Mouse (Mus musculus): ENCODE results near the gene Lrba. TPM values are rescaled to one million over a fixed set of nuclear protein-coding genes. Genes with fewer than 3 reads are reported as not detected.

The Lrba gene
- polyA plus RNA-seq, 1 experiment from 2014 or later, result 9.3 TPM

DNA sequence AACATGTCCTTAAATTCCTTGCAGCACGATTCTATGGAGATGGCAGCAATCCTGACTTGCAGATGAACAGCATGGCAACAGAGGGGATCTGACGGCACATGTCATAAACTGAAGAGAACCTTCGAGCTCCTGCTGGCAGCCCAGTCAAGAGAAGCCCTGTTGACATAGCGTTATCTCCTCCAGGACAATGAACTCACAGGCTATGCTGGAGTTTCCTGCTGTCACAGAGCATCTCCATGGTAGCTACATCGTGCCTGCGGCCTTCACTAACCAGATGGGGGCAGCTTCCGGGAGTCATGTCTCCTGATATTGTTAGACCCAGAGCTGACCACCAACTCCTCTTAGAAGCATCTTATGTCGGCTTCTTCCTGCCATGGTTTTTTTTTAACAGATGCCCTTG is 578.3 kb downstream of the Lrba start:
- ATAC-seq (ENCODE audit: insufficient number of reproducible peaks, insufficient read depth, low FRiP score, low TSS enrichment, low read depth), result no peak
- Histone ChIP-seq H3K36me3 (no peaks in the 10 kb centered on the region), H3K9ac (replicated peaks) (no peak overlapping the region), H3K9me3 (no peaks in the 10 kb centered on the region), H3K27me3 (no peaks in the 10 kb centered on the region), H3K4me1 (replicated peaks) (peaks cover 21% of the 10 kb centered on the region), H3K27ac (no peak overlapping the region), H3K4me2 (no peak overlapping the region), H3K4me3 (replicated peaks) (no peak overlapping the region)
- WGBS, result 79% methylated on average over 8 of the region's 8 CpGs

DNA sequence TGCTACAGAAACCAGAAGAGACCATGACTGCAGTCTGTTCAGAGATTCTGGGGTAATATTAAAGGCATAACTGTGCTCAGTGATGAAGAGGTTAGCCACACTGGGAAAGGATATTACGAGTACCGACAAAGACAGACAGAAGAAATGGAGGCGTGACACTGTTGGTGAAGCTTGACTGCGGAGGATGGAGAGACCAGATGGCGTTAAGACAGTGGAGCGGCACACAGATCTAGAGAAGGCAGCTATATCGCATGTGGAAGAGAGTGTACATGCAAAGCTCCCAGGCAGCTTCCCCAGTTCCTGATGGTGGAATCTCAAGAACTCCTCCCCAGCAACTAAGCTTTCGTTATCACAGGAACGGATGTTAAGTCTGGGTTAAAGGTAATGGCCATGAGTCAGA is 579.8 kb downstream of the Lrba start:
- no peak overlapping the region for H3K9ac ChIP-seq (replicated peaks)
- no peak overlapping the region for H3K4me3 ChIP-seq (replicated peaks)
- no peak for ATAC-seq (ENCODE audit: insufficient number of reproducible peaks, insufficient read depth, low FRiP score, low TSS enrichment, low read depth)
- H3K4me2 ChIP-seq, result no peak overlapping the region
- H3K27me3 ChIP-seq, result no peaks in the 10 kb centered on the region
- no peak overlapping the region for H3K27ac ChIP-seq
- H3K4me1 ChIP-seq (replicated peaks), result peaks cover 21% of the 10 kb centered on the region
- H3K9me3 ChIP-seq, result no peaks in the 10 kb centered on the region
- H3K36me3 ChIP-seq, result no peaks in the 10 kb centered on the region
- WGBS, result 95% methylated on average over 9 of the region's 9 CpGs

DNA sequence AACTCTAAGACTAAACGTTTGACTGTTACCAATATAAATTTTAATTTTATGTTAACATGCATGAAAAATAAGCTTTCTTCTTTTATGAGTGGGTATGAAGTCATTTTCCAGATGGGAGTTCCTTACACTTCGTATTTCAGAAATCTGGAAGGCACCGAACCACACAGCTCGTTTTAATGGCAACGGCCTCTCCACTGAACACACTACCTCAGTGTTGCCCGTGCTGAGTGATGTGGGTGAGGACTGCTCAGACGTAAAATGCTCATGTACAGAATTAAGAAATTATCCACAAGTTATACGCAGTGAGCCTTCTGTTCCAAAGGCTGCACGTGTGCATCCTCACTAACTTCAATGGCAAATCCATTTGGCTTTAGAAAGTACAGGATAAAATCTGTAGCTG is 582.4 kb downstream of the Lrba start:
- Histone ChIP-seq H3K4me2 (no peak overlapping the region), H3K36me3 (no peaks in the 10 kb centered on the region), H3K4me1 (replicated peaks) (peaks cover 20% of the 10 kb centered on the region), H3K27me3 (no peaks in the 10 kb centered on the region), H3K9me3 (no peaks in the 10 kb centered on the region), H3K9ac (replicated peaks) (no peak overlapping the region), H3K27ac (no peak overlapping the region), H3K4me3 (replicated peaks) (no peak overlapping the region)
- WGBS, result 76% methylated on average over 9 of the region's 9 CpGs
- ATAC-seq (ENCODE audit: insufficient number of reproducible peaks, insufficient read depth, low FRiP score, low TSS enrichment, low read depth), result no peak

DNA sequence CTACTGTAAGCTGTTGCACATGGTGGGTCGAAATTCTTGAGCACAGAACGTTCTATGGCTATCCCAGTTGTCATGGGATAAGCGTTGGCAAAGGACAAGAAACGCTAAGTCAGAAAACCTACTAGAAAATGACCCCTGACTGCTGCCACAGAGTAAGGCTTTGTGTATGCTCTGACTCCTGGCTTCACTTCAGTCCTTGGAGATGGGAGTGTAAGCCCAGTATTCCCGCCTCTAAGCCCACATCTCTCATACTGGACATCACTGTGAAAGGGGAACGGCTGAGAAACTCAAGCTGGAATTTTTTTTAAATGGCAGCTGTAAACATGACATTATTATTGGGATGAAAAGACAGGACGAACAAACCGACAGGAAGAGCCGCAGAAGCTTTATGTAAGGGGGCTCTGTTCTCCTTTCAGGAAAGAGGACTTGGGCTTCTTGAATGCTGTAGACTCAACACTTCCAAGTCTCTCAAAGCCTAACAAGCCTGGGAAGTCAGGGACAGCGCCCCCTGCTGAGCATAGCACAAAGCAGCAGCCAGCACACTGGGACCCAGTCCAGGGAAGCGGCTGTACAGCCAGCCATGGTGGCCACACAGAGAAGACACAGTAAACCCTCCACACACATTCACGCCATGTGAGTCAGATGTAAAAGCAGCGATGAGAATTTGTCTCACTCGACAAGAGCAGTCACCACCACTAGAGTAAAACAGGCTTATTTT is 583.4 kb downstream of the Lrba start:
- Histone ChIP-seq H3K36me3 (no peaks in the 10 kb centered on the region), H3K4me2 (no peak overlapping the region), H3K4me1 (replicated peaks) (peaks cover 20% of the 10 kb centered on the region), H3K4me3 (replicated peaks) (no peak overlapping the region), H3K9ac (replicated peaks) (no peak overlapping the region), H3K27ac (no peak overlapping the region), H3K27me3 (no peaks in the 10 kb centered on the region), H3K9me3 (no peaks in the 10 kb centered on the region)
- WGBS, result 81% methylated on average over 14 of the region's 14 CpGs
- ATAC-seq (ENCODE audit: insufficient number of reproducible peaks, insufficient read depth, low FRiP score, low TSS enrichment, low read depth), result no peak

DNA sequence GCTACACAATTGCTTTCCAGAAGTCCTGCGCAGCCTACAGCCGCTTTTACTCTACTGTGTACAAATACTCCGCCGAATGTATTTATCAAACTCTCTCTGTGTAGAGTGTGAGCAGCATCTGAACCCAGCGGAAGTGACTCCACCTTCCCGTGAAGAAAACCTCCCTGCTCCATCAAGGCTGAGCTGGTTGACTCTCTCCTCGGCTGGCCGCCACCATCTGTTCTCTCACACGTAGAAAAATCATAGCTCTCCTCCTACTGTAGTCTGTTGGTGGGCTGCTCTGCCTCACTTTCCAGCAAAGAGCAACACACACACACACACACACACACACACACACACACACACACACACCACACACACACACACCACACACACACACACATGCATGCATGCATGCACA is 584.7 kb downstream of the Lrba start:
- Histone ChIP-seq H3K4me2 (no peak overlapping the region), H3K27ac (0 out of 2 replicates have a peak overlapping the region, but pooled peaks have one; percentile 25), H3K4me1 (replicated peaks) (peaks cover 20% of the 10 kb centered on the region), H3K9me3 (no peaks in the 10 kb centered on the region), H3K27me3 (no peaks in the 10 kb centered on the region), H3K36me3 (no peaks in the 10 kb centered on the region), H3K9ac (replicated peaks) (no peak overlapping the region), H3K4me3 (replicated peaks) (no peak overlapping the region)
- no peak for ATAC-seq (ENCODE audit: insufficient number of reproducible peaks, insufficient read depth, low FRiP score, low TSS enrichment, low read depth)
- WGBS, result 81% methylated on average over 9 of the region's 9 CpGs

DNA sequence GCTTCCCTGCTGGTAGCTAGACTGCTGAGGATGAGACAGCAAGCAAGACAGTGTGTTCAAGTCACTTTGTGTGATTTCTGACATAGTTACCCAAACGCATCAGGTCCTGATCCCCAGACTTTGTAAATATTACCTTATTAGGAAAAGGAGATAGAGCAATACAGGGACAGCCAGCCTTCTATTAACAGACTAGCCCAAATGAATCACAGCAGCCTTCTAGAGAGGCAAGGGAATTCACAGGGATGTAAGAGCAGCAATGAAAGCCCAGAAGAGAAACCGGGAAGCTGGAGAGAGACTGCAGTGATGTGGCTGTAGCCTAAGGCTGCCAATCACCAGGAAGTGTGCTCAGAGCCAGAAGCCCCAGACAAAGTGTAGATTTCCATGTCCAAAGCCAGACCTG is 585.2 kb downstream of the Lrba start:
- no peak overlapping the region for H3K4me3 ChIP-seq (replicated peaks)
- peaks cover 20% of the 10 kb centered on the region for H3K4me1 ChIP-seq (replicated peaks)
- ATAC-seq (ENCODE audit: insufficient number of reproducible peaks, insufficient read depth, low FRiP score, low TSS enrichment, low read depth), result no peak
- H3K27me3 ChIP-seq, result no peaks in the 10 kb centered on the region
- 0 out of 2 replicates have a peak overlapping the region, but pooled peaks have one; percentile 25 for H3K27ac ChIP-seq
- H3K9me3 ChIP-seq, result no peaks in the 10 kb centered on the region
- WGBS, result 52% methylated on average over 2 of the region's 2 CpGs
- H3K4me2 ChIP-seq, result no peak overlapping the region
- H3K9ac ChIP-seq (replicated peaks), result no peak overlapping the region
- H3K36me3 ChIP-seq, result no peaks in the 10 kb centered on the region

DNA sequence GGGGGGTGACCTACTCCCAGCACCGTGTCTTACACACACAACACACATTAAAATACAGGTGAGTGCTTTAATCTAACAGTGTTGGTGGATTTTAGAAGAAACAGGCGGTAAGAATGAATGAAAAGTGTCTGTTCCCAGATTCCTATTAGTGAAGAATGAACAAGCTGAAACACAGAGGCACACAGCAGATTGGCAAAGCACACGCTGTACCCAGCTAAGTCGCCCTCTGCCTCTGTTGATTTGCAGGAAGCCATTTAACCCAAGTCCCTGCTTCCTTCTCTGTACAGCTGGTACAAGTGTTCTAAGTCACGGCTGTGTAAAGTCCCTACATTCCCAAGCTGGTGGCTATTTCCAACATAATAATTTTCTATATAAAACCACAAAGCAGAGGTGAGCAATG is 586.4 kb downstream of the Lrba start:
- no peak for ATAC-seq (ENCODE audit: insufficient number of reproducible peaks, insufficient read depth, low FRiP score, low TSS enrichment, low read depth)
- WGBS, result 80% methylated on average over 5 of the region's 5 CpGs
- Histone ChIP-seq H3K27ac (no peak overlapping the region), H3K4me3 (replicated peaks) (no peak overlapping the region), H3K4me2 (no peak overlapping the region), H3K4me1 (replicated peaks) (peaks cover 20% of the 10 kb centered on the region), H3K36me3 (no peaks in the 10 kb centered on the region), H3K27me3 (no peaks in the 10 kb centered on the region), H3K9ac (replicated peaks) (no peak overlapping the region), H3K9me3 (no peaks in the 10 kb centered on the region)

DNA sequence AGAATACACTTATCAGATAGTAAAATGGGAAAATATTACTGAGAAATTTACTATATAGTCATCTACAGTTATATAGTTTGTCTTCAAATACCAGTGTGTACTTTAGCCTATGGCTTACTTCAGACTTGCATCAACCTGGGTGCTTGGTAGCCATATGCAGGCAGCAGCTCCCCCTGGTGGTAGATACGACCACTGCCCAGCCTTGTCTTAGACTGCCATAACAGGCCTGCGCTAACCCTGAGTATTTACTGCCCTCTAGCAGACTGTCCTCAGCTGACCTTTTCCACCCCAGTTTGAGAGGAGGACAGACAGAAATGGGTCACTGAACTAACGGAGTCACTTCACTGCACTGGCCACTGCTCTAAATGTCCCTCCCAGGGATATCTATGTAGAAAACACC is 588.2 kb downstream of the Lrba start:
- no peak for ATAC-seq (ENCODE audit: insufficient number of reproducible peaks, insufficient read depth, low FRiP score, low TSS enrichment, low read depth)
- WGBS, result 18% methylated on average over 3 of the region's 3 CpGs

DNA sequence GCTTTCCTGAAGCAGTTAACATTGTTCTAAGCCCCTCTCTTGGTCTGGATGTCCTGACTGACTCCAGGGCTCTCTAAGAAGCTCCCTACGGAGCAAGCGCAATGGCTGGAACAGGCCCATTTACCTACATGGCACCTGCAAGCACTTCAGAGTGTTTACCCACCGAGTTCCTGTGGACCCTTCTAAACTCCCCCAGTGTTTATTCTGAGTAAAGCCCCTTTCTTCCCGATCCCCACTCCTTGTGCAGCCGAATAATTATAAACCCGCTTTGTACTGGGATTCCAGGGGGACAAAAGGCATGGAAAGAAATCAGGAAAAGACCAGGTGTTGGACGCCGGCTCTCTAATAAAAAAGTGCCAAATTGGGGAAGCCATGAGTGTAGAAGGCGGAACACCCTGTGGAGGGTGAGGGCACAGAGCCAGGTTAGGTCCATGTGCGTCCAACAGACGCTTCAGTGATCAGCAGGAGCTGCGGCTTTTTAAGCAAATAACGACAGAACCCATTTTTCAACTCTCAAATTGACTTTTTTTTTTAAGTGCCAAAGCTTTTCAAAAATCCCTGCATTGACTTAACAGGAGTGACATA is 593.6 kb downstream of the Lrba start:
- Histone ChIP-seq H3K36me3 (no peaks in the 10 kb centered on the region), H3K4me2 (no peak overlapping the region), H3K27me3 (0 out of 2 replicates have a peak, but pooled peaks cover 7% of the 10 kb centered on the region), H3K4me3 (replicated peaks) (no peak overlapping the region), H3K9ac (replicated peaks) (no peak overlapping the region), H3K9me3 (no peaks in the 10 kb centered on the region), H3K27ac (peak overlapping the region; percentile 57), H3K4me1 (replicated peaks) (peaks cover 26% of the 10 kb centered on the region)
- 38% methylated on average over 13 of the region's 13 CpGs for WGBS
- ATAC-seq (ENCODE audit: insufficient number of reproducible peaks, insufficient read depth, low FRiP score, low TSS enrichment, low read depth), result peak; percentile 66; the same call in 1 of the 2 replicates

More for the DNA sequence above, 588.2 kb downstream of the Lrba start:
- Histone ChIP-seq H3K9ac (replicated peaks) (no peak overlapping the region), H3K27me3 (no peaks in the 10 kb centered on the region), H3K4me1 (replicated peaks) (peaks cover 24% of the 10 kb centered on the region), H3K4me2 (no peak overlapping the region), H3K36me3 (no peaks in the 10 kb centered on the region), H3K4me3 (replicated peaks) (no peak overlapping the region), H3K27ac (no peak overlapping the region), H3K9me3 (no peaks in the 10 kb centered on the region)

DNA sequence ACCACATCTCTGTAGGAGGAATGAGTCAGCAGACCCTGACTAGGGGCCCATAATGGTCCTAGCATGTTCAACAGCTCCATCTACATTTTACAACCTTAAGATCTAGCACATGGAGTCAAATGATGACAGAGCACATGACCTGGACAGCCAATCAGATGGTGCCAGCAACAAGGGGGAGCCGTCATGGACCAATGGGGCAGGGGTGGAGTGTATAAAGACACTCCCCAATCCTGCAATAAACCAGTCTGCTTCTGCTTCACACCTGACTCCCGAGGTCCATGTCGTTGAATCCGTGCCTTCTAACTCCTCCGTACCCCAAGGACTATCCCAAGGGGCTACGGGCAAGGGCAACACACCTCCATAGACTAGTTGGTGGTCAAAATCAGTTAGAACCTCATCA is 594.9 kb downstream of the Lrba start:
- Histone ChIP-seq H3K27ac (no peak overlapping the region), H3K4me3 (replicated peaks) (no peak overlapping the region), H3K9me3 (no peaks in the 10 kb centered on the region), H3K27me3 (0 out of 2 replicates have a peak, but pooled peaks cover 7% of the 10 kb centered on the region), H3K36me3 (no peaks in the 10 kb centered on the region), H3K9ac (replicated peaks) (no peak overlapping the region), H3K4me2 (no peak overlapping the region), H3K4me1 (replicated peaks) (peaks cover 26% of the 10 kb centered on the region)
- 91% methylated on average over 6 of the region's 6 CpGs for WGBS
- ATAC-seq (ENCODE audit: insufficient number of reproducible peaks, insufficient read depth, low FRiP score, low TSS enrichment, low read depth), result no peak

DNA sequence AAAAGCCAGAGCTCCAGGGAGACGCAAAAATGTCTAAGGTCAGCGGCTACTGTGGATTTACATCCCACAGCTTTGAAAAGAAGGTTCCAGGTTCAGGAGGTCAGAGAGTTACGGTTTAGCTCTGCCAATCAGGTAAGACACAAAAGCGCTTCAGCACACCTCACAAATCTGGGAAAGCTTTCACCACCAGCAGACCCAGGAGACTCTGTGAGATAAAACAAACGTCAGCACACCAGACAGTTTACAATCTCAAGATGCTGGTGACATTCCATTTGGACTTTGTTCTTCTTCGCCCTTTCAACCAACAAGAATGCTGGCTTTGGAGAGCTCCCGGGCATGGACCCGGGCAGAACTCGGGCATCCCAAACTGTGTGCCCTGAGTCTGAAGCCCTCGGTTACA is 595.9 kb downstream of the Lrba start:
- no peak for ATAC-seq (ENCODE audit: insufficient number of reproducible peaks, insufficient read depth, low FRiP score, low TSS enrichment, low read depth)
- 32% methylated on average over 10 of the region's 10 CpGs for WGBS
- H3K9me3 ChIP-seq, result no peaks in the 10 kb centered on the region
- H3K36me3 ChIP-seq, result no peaks in the 10 kb centered on the region
- H3K4me1 ChIP-seq (replicated peaks), result peaks cover 26% of the 10 kb centered on the region
- H3K27ac ChIP-seq, result no peak overlapping the region
- 0 out of 2 replicates have a peak, but pooled peaks cover 7% of the 10 kb centered on the region for H3K27me3 ChIP-seq
- H3K4me2 ChIP-seq, result no peak overlapping the region
- no peak overlapping the region for H3K9ac ChIP-seq (replicated peaks)
- no peak overlapping the region for H3K4me3 ChIP-seq (replicated peaks)
